Mouse (Mus musculus) megakaryocyte, adult 5-6 weeks (primary cell): Measurements from ENCODE around the gene Gm17019. TPM values are rescaled to one million over a fixed set of nuclear protein-coding genes. Genes with fewer than 3 reads are reported as not detected.
"Not testable (repeated sequence)": the region's sequence is repeated elsewhere in the genome, so short reads cannot be mapped to it uniquely, and the experiment has no call there.

Source experiments
- ATAC-seq: 2 replicates; pipeline ENCODE4 v1.8.0; 2016; ENCODE audit warnings: mild to moderate bottlenecking, inconsistent platforms; ENCODE audit not compliant: poor library complexity, severe bottlenecking
- total RNA-seq, 2 experiments: library from RNA; stranded (forward) in 1 of 2; stranded (reverse) in 1 of 2; fragments of 153-499, 151-499 nt in 1 of 2; fragments of 221-1000, 200-1000 nt in 1 of 2; gene quantifications; 2 replicates each; pipeline versions ENCODE4 v1.2.3 to v1.2.4; 2015 to 2017

Gm17019 gene
- total RNA-seq, 2 experiments from 2014 or later, result not detected

GRCm38 (mm10) chr5:14997556-14997955 is 35.2 kb downstream of the Gm17019 start:
- ATAC-seq, result not testable (repeated sequence)

DNA sequence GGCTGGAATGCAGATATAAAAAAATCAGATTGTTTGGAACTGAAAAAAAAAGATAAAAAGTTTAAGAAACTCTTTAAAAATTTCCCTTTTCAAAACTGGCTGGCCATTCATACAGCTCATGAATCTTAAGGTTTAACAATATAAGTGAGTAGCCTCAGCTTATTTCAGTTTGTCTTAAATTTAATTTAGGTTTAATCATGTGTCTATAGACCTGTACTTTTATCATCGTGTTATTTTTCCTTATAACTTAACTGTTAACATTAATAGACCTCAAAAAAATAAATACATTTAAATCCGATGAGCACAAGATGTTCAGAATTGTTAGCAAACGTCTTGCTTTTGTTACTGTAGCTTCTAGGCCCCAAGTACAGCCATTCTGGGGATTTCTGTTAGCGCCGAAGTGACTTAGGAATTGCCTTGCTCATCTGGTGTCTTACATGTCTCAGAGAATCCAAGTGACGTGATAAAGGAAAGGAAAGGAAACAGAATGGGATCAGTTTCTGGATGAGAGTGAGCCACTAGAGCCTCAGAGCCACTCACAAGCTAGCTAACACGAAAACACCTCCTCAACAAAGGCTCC is 36.0 kb downstream of the Gm17019 start:
- ATAC-seq, result not testable (repeated sequence)

DNA sequence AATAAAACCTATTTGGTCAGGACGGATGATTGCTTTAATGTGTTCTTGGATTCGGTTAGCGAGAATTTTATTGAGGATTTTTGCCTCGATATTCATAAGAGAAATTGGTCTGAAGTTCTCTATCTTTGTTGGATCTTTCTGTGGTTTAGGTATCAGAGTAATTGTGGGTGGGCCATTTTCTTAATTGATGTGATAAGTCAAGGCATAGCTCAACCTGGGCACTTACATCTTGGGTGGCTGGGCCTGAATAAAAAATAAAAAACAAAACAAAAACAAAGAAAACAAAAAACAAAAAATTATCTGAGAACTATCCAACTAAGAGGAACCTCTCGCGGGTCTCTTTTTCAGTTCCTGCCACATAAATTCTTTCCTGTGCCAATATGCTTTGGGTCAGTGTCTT is 38.7 kb downstream of the Gm17019 start:
- ATAC-seq, result not testable (repeated sequence)

GRCm38 (mm10) chr5:14990375-14991158 is 42.2 kb downstream of the Gm17019 start:
- not testable (repeated sequence) for ATAC-seq

- ATAC-seq, result not testable (repeated sequence)
Measured at GRCm38 (mm10) chr5:14986649-14987387, 46.0 kb downstream of the Gm17019 start.

Other genes starting within 250 kb of the Gm17019 start
- gene Gm9758, start 118.1 kb downstream of the Gm17019 start, total RNA-seq (2015), result not detected in 2 replicates
- gene Gm9758, start 118.1 kb downstream of the Gm17019 start, total RNA-seq (2017), result not detected in 2 replicates
- gene Speer4e, start 94.6 kb downstream of the Gm17019 start, total RNA-seq (2015), result not detected in 2 replicates
- gene Speer4e, start 94.6 kb downstream of the Gm17019 start, total RNA-seq (2017), result not detected in 2 replicates
- gene Gm10354, start 54.1 kb downstream of the Gm17019 start, total RNA-seq (2015), result not detected in 2 replicates
- gene Gm10354, start 54.1 kb downstream of the Gm17019 start, total RNA-seq (2017), result not detected in 2 replicates